Mouse (Mus musculus) liver, embryonic 14.5 days (tissue): ENCODE results near the gene Sdc3.

Experiments used
- CTCF ChIP-seq: IDR thresholded peaks from 2 replicates; pipeline ENCODE4 v1.5.1; 2016; ENCODE audit warnings: antibody characterized with exemption, low read depth, control low read depth
- EP300 ChIP-seq: IDR thresholded peaks from 2 replicates; pipeline ENCODE4 v1.6.1; 2016; ENCODE audit warnings: antibody characterized with exemption, low read depth

GRCm38 (mm10) chr4:130779037-130779436, 13.3 kb upstream of the Sdc3 start:
- TF ChIP-seq CTCF (no peak), EP300 (no peak)
